Mouse (Mus musculus): ENCODE measurements around the gene Actr3b.

DNA sequence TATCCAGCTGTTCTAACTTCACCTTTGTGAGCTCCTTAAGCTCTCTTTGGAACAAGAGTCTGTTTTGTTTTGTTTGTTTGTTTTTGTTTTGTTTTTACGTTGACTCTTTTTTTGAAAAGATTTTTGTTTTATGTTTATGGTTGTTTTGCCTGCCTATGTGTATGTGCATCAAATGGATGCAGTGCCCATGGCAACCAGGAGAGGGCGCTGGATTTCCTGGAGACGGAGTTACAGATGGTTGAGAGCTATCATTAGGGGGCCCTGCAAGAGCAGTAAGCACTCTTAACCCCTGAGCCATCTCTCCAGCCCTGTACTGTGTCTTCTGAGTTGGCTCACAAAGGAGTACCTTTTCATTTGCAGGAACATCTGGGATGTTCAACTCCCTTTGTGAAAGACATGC, 110.8 kb downstream of the Actr3b start:
- TF ChIP-seq CTCF (IDR thresholded peaks at IDR 0.05; ENCODE audit: low read depth) (no peak), EP300 (optimal IDR thresholded peaks at IDR 0.05) (no peak)
